Mouse (Mus musculus) erythroid progenitor cell, adult 5-6 weeks (primary cell): Measurements from ENCODE around the gene Magi3. TPM values are rescaled to one million over a fixed set of nuclear protein-coding genes. Genes with fewer than 3 reads are reported as not detected.
A peak's percentile ranks its signal among the peaks of the same experiment; 100 is the strongest.

Source experiments
- ATAC-seq: replicated peaks from 2 replicates; pipeline ENCODE4 v1.8.0; 2016; ENCODE audit warnings: moderate number of reproducible peaks, mild to moderate bottlenecking, moderate TSS enrichment, inconsistent platforms; ENCODE audit not compliant: poor library complexity, low FRiP score, severe bottlenecking
- total RNA-seq, 2 experiments: library from RNA; stranded (forward) in 1 of 2; stranded (reverse) in 1 of 2; fragments of 150-400 nt in 1 of 2; fragments of 186-747, 209-891 nt in 1 of 2; gene quantifications; 2 replicates each; pipeline versions ENCODE4 v1.2.3 to v1.2.4; 2015 to 2017; ENCODE audit warnings: low replicate concordance in 2 of 2

Gene Magi3
- total RNA-seq, 2 experiments from 2014 or later = 1.1 TPM; not detected in 1

DNA sequence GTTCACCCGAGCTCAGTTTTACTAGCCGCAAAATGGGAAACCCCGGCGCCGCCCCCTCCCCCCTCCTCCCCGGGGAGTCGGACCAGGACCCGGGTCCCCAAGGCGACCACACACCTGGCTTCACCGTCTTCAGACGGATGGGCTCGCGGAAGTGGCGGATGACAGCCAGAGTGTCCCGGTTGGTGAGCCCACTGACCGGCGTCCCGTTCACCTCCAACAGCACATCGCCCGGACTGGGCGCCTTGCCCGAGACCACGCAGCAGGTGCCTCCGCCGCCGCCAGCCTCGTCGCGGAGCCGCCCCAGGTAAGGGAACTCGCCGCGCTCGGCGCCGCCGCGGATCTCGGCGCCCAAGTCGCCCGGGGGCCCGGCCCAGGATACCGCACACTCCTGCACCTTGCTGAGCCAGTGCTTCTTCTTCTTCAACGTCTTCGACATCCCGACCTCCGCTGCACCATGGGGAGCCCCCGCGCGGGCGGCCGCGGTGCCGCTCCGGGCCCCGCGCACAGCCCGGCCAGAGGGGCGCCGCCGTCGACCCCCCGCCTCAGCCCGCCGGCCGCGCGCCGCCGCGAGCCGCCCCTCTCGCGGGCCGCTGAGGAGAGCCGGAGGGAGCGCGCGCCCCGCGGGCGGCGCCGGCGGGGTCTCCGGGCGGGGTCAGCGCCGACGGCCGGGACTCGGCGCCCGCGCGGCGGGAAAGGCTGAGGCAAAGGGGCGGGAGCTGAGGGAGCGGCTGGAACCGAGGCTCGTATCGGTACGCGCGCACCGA is 461 bp downstream of the Magi3 start:
- ATAC-seq = no peak

GRCm38 (mm10) chr3:104218926-104219325 is 1.2 kb downstream of the Magi3 start:
- no peak for ATAC-seq

- no peak for ATAC-seq
Measured at GRCm38 (mm10) chr3:104189823-104190222, 30.4 kb downstream of the Magi3 start.

GRCm38 (mm10) chr3:104189234-104189633 is 30.9 kb downstream of the Magi3 start:
- no peak for ATAC-seq

- no peak for ATAC-seq
Measured at GRCm38 (mm10) chr3:104184270-104184669, 35.9 kb downstream of the Magi3 start.

GRCm38 (mm10) chr3:104183656-104184055 is 36.5 kb downstream of the Magi3 start:
- ATAC-seq = no peak

DNA sequence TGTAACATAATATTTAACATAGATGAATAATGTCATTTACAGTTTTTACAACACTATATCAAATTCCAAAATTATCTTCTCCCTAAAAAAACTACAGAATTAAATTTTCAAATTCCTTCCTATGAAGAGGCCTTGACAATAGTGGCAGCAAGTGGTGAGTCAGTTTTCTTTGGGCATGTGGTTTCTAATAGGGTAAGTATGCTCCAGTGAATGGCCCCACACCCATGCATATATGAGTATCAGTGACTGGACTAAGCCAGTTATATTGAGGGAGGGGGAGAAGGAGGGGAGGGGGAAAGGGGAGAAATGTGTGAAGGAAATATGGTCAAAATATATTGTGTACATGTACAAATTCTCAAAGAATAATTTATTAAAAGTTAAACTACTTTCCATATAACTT is 37.5 kb downstream of the Magi3 start:
- ATAC-seq = no peak

DNA sequence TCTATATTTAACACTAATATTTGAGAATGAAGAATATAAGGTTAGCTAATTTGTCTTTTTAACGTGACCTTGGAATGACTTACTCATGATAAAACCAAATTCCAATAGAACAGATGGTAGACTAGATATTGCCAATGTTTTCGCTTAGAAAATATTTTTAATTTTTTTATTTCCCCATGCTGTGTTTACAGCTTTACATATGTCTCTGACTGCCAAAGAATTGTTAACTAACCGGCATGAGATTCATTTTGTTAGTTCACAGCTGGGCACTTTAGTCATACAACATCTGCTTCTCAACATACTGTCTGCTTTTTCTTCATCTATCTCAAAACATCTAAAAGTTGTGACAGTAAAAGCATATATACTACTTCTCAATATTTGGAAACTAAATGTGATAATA is 58.8 kb downstream of the Magi3 start:
- no peak for ATAC-seq

GRCm38 (mm10) chr3:104160603-104161002 is 59.6 kb downstream of the Magi3 start:
- no peak for ATAC-seq

- no peak for ATAC-seq
Measured at GRCm38 (mm10) chr3:104150146-104150545, 70.0 kb downstream of the Magi3 start.

- ATAC-seq = no peak
Measured at GRCm38 (mm10) chr3:104142376-104142775, 77.8 kb downstream of the Magi3 start.

DNA sequence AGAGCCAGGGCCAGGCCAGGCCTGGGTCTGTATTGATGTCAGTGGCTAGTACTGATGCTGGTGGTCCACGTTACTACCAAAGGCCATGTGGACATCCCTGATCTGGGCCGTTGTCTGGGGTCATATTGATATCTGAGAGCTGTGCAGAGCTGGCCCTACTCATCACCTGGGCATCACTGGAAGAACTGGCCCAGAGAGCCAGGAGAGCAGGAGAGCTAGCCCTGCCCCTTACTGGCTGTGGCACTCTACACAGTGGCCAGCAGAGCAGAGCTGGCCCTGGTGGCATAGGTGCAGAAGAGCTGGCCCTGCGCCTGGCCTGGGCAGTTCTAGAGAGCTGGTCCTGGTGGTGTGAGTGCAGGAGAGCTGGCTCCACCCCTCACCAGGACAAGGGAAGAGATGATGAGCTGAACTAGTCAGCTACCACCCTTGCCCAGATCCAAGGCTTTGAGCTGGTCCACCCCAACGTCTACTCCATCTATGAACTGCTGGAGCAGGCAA is 81.2 kb downstream of the Magi3 start:
- peak; percentile 52; the same call in 1 of the 2 replicates for ATAC-seq

GRCm38 (mm10) chr3:104125628-104126027 is 94.5 kb downstream of the Magi3 start:
- no peak for ATAC-seq

- no peak for ATAC-seq
Measured at GRCm38 (mm10) chr3:104123846-104124245, 96.3 kb downstream of the Magi3 start.

DNA sequence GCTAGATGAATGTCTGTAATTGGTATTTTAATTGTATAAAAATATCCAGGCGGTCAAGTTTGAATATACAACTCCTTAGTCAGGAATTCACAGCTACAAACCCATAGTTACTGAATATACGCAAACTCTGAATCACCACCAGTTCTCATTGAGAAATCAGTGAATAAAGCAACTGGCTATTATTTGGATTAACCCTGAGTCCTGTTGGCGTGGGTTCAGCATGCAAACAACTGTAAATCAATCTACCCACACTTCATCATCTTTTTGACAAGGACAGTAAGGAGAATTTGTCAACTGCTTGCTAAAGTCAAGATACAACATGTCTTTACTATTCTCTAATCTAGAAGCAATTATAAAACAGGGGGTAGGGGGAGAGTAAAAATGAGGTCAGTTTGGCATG is 110.7 kb downstream of the Magi3 start:
- ATAC-seq = no peak

- ATAC-seq = no peak
Measured at GRCm38 (mm10) chr3:104104942-104105341, 115.2 kb downstream of the Magi3 start.

GRCm38 (mm10) chr3:104101721-104102120 is 118.5 kb downstream of the Magi3 start:
- no peak for ATAC-seq

DNA sequence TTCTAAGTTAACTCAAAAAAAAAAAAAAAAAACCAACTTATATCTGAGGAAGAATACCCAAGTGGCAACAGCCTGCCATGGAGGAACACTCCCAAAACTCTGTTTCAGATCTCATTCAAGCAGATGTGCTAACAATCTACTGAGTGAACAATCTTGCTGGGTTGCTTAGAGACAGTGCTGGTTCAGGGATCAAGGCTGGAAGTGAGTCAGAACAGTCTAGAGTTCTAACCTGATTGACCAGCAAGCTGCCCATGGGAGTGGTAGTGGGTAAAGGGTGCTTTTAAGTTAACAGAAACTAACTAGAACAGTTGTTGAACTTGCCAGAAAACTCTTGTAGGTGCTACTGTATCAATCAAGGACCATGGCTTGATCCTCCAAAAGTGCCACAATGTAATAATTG is 118.9 kb downstream of the Magi3 start:
- no peak for ATAC-seq

DNA sequence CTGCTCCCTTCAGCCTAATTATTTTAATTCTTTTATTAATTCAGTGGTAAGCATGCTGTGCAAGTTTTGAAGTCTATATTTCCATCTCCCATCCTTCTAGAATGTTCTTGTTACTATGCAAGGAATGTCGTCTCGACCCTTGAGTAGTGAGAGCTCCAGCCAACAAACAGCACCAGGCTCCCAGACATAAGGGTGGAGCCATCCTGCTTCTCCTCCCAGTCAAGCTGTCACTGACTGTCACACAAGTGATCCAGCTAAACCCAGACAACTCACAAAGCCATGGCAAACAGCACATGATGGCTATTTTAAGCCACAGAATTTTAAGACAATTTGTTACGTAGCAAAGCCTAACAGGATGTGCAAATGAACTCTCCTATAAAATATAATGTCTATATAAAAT is 124.2 kb downstream of the Magi3 start:
- no peak for ATAC-seq

DNA sequence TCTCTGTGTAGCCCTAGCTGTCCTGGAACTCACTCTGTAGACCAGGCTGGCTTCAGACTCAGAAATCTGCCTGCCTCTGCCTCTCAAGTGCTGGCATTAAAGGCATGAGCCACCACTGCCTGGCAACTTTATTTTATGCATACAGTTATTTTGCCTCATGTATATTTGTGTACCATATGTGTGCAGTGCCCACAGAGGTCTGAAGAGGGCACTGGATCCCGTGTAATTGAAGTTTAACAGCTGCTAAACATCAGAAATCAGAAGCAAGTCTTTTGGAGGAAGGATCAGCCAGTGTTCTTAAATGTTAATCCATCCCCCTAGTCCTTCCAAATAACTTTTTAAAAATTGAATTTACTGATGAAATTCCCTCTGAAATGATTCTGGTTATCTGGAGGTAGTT is 125.5 kb downstream of the Magi3 start:
- ATAC-seq = no peak

DNA sequence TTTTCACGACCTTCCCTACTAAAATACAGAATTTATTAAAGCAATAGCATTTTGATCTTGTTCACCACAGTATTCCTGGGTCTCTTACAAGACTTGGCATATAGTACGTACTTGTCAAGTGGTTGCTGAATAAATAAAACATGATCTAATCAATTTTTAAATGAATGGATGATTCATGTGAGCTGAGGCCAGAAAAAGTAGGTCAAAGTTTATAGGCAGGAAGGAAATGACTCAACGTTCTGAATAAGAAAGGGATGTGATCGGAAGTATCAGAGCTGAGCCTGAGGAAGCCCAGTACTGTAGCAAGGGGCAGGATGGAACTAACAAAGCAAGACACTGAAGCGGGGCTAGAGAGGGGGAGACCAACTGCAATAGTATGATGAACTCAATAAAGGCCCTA is 127.4 kb downstream of the Magi3 start:
- no peak for ATAC-seq

GRCm38 (mm10) chr3:104082031-104082430 is 138.1 kb downstream of the Magi3 start:
- ATAC-seq = no peak
